17 mouse cellular contexts compared by ENCODE assay signal in the genomic region with DNA sequence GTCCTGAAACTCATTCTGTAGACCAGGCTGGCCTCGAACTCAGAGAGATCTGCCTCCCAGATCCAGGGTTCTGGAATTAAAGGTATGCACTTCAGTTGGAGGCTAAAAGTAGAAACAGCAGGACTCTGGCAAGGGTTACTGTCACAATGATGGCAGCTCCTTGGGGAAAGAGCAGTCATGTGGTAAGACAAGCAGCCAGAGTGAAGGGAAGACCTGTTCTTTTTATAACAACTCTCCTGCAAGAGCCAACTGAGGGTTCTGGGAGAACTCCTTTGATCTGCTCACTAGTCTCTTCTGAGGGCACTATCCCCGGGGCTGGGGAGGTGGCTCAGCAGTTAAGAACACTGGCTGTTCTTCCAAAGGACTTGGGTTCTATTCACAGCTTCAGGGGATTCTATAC.
DNase-seq lines count a peak whose midpoint lies in the region; ATAC-seq lines count a peak whose summit lies in the region.
"Had no signal": no experiment of that assay in that cellular context is flagged by ENCODE, and none has a peak within 500 bp of the region (broad histone marks: within the 10 kb centered on the region; RNA-seq: fewer than 3 reads in every experiment).

No protein-coding gene starts in this region.

- H3K4me1 ChIP-seq in midbrain, embryonic 11.5 days (ENCODE audit: control insufficient read depth, insufficient read depth, low read length), result no peaks in the 10 kb centered on the region
- H3K4me1 ChIP-seq in midbrain, embryonic 14.5 days (ENCODE audit: control insufficient read depth, insufficient read depth, low read length), result no peaks in the 10 kb centered on the region
- H3K4me1 ChIP-seq: embryonic facial prominence, embryonic 12.5 days; forebrain, embryonic 12.5 days; hindbrain, embryonic 15.5 days had no signal

- peak; percentile 16 for DNase-seq in gastrocnemius, adult 18-20 months (ENCODE audit: low spot score)
- DNase-seq in gastrocnemius, postnatal 4 days (ENCODE audit: low spot score in 2 of 2), result no peak
- DNase-seq in heart, adult 8-10 months (ENCODE audit: low spot score), result peak; percentile 59
- DNase-seq in heart, postnatal 25 days (ENCODE audit: low spot score), result no peak
- DNase-seq in midbrain, embryonic 11.5 days (ENCODE audit: low spot score, missing footprints), result peak; percentile 77
- DNase-seq in midbrain, embryonic 14.5 days, result no peak
- no peak for DNase-seq in frontal cortex, postnatal 10 days (ENCODE audit: low spot score in 2 of 2)
- DNase-seq: adrenal gland, postnatal 14 days; cerebellum, adult 11-12 months; cerebellum, adult 9-10 months; cerebellum, postnatal 25 days; forebrain, postnatal 0 days; gastrocnemius, postnatal 36 days; kidney, adult 11 months had no signal

- intact Hi-C loops in heart, postnatal 25 days (cut with DNase I), result no loop called here

- 80% methylated on average over 2 of the region's 2 CpGs for WGBS in midbrain, embryonic 11.5 days
- 71% methylated on average over 2 of the region's 2 CpGs for WGBS in midbrain, embryonic 14.5 days

- no peak for ATAC-seq in midbrain, embryonic 11.5 days (ENCODE audit: low FRiP score)
- no peak for ATAC-seq in midbrain, embryonic 14.5 days (ENCODE audit: low FRiP score, low TSS enrichment)
- ATAC-seq: forebrain, postnatal 0 days had no signal

- no peak overlapping the region for H3K9ac ChIP-seq in midbrain, embryonic 11.5 days (ENCODE audit: low read length)
- no peak overlapping the region for H3K9ac ChIP-seq in midbrain, embryonic 14.5 days (replicated peaks; ENCODE audit: low read length)
- H3K9ac ChIP-seq: embryonic facial prominence, embryonic 12.5 days; forebrain, embryonic 12.5 days; forebrain, postnatal 0 days; hindbrain, embryonic 15.5 days had no signal

- no peak overlapping the region for H3K27ac ChIP-seq in midbrain, embryonic 11.5 days (ENCODE audit: low read depth, low read length)
- H3K27ac ChIP-seq in midbrain, embryonic 14.5 days (replicated peaks; ENCODE audit: low read depth, low read length), result no peak overlapping the region
- H3K27ac ChIP-seq: embryonic facial prominence, embryonic 12.5 days; forebrain, embryonic 12.5 days; hindbrain, embryonic 15.5 days had no signal

- H3K36me3 ChIP-seq in midbrain, embryonic 11.5 days (ENCODE audit: control insufficient read depth, insufficient read depth, low read length), result no peaks in the 10 kb centered on the region
- no peaks in the 10 kb centered on the region for H3K36me3 ChIP-seq in midbrain, embryonic 14.5 days (ENCODE audit: control insufficient read depth, insufficient read depth, low read length)
- H3K36me3 ChIP-seq: embryonic facial prominence, embryonic 12.5 days; forebrain, embryonic 12.5 days; hindbrain, embryonic 15.5 days had no signal

- H3K9me3 ChIP-seq in midbrain, embryonic 11.5 days (ENCODE audit: control insufficient read depth, low read length), result no peaks in the 10 kb centered on the region
- H3K9me3 ChIP-seq in midbrain, embryonic 14.5 days (ENCODE audit: control insufficient read depth, low read length), result no peaks in the 10 kb centered on the region
- H3K9me3 ChIP-seq: embryonic facial prominence, embryonic 12.5 days; forebrain, embryonic 12.5 days; hindbrain, embryonic 15.5 days had no signal

- no peak overlapping the region for H3K4me2 ChIP-seq in midbrain, embryonic 11.5 days
- no peak overlapping the region for H3K4me2 ChIP-seq in midbrain, embryonic 14.5 days (ENCODE audit: low read length)
- H3K4me2 ChIP-seq: embryonic facial prominence, embryonic 12.5 days; forebrain, embryonic 12.5 days; hindbrain, embryonic 15.5 days had no signal

- no peaks in the 10 kb centered on the region for H3K27me3 ChIP-seq in midbrain, embryonic 11.5 days (ENCODE audit: control insufficient read depth, insufficient read depth, low read length)
- peaks cover 4% of the 10 kb centered on the region; the same call in 1 of the 2 replicates for H3K27me3 ChIP-seq in midbrain, embryonic 14.5 days (ENCODE audit: control insufficient read depth, insufficient read depth, low read length)
- H3K27me3 ChIP-seq: embryonic facial prominence, embryonic 12.5 days; hindbrain, embryonic 15.5 days had no signal

- H3K4me3 ChIP-seq in midbrain, embryonic 11.5 days (ENCODE audit: low read depth, low read length), result no peak overlapping the region
- H3K4me3 ChIP-seq in midbrain, embryonic 14.5 days (replicated peaks; ENCODE audit: low read depth, low read length), result no peak overlapping the region
- H3K4me3 ChIP-seq: embryonic facial prominence, embryonic 12.5 days; forebrain, embryonic 12.5 days; hindbrain, embryonic 15.5 days had no signal

Comparison
In these comparisons a context has a peak if more than half of its experiments do, and no peak if none do; other contexts are left out.
1. DNase-seq: peak in gastrocnemius, adult 18-20 months (single experiment), heart, adult 8-10 months (single experiment) and midbrain, embryonic 11.5 days (single experiment); none in gastrocnemius, postnatal 4 days (0 of 2), heart, postnatal 25 days (single experiment), midbrain, embryonic 14.5 days (single experiment) and frontal cortex, postnatal 10 days (0 of 2).